Mouse (Mus musculus) embryonic facial prominence, embryonic 11.5 days (tissue): ENCODE results near the gene Vav3. TPM values are rescaled to one million over a fixed set of nuclear protein-coding genes. Genes with fewer than 3 reads are reported as not detected.

Source experiments
- ATAC-seq: fragments of 200-750 bp; cut with Nextera tagmentation; replicated peaks from 2 replicates; pipeline ENCODE4 v1.8.0; 2017; ENCODE audit warnings: low read depth; ENCODE audit not compliant: insufficient number of reproducible peaks, low FRiP score, low TSS enrichment
- DNase-seq: peaks from one replicate; pipeline ENCODE4 v3.0.0-alpha.2; 2015; ENCODE audit warnings: low spot score
- H3K27ac ChIP-seq: fragments of 300-500 bp; sonication (generic); replicated peaks from 2 replicates; pipeline ENCODE4 v1.5.1; 2014; ENCODE audit warnings: mild to moderate bottlenecking, low read depth, low read length, control low read depth
- H3K27me3 ChIP-seq: fragments of 300-500 bp; sonication (generic); 2 replicates; pipeline ENCODE4 v1.6.1; 2014; ENCODE audit warnings: mild to moderate bottlenecking, low read length, moderate library complexity, mixed read lengths; ENCODE audit not compliant: control insufficient read depth, insufficient read depth
- H3K36me3 ChIP-seq: fragments of 300-500 bp; sonication (generic); replicated peaks from 2 replicates; pipeline ENCODE4 v1.6.1; 2014; ENCODE audit warnings: low read depth, mild to moderate bottlenecking, low read length, moderate library complexity, mixed read lengths; ENCODE audit not compliant: control insufficient read depth, insufficient read depth
- H3K4me1 ChIP-seq: fragments of 300-500 bp; sonication (generic); 2 replicates; pipeline ENCODE4 v1.6.1; 2014; ENCODE audit warnings: low read length, mixed read lengths; ENCODE audit not compliant: control insufficient read depth, insufficient read depth
- H3K4me2 ChIP-seq: fragments of 300-500 bp; sonication (generic); 2 replicates; pipeline ENCODE4 v1.6.1; 2014; ENCODE audit warnings: low read depth, mild to moderate bottlenecking, control low read depth, low read length, moderate library complexity
- H3K4me3 ChIP-seq: fragments of 300-500 bp; sonication (generic); 2 replicates; pipeline ENCODE4 v1.5.1; 2014; ENCODE audit warnings: low read depth, low read length, control low read depth
- H3K9ac ChIP-seq: fragments of 300-500 bp; sonication (generic); replicated peaks from 2 replicates; pipeline ENCODE4 v1.6.1; 2014; ENCODE audit warnings: mild to moderate bottlenecking, control low read depth, low read length
- H3K9me3 ChIP-seq: fragments of 300-500 bp; sonication (generic); replicated peaks from 2 replicates; pipeline ENCODE4 v1.6.1; 2016; ENCODE audit warnings: mild to moderate bottlenecking, low read length, inconsistent platforms, mixed read lengths; ENCODE audit not compliant: control insufficient read depth
- WGBS: fragments of 180-500 bp; shearing (Covaris S2); extraction: QIAGEN DNeasy Blood & Tissue Kit; methylation state at CpG from one replicate; pipeline ENCODE4 v1.1.7; 2014; 5-methylcytosine and 5-hydroxymethylcytosine counted together
- polyA plus RNA-seq: library from polyadenylated mRNA; unstranded; fragments of >200 nt; fragmentation: Nextera tagmentation; extraction: Ambion mirVana; gene quantifications from 2 replicates; pipeline ENCODE4 v1.2.1, GENCODE M21; 2014

The Vav3 gene
- polyA plus RNA-seq, 1 experiment from 2014 or later: 7.2 TPM

DNA sequence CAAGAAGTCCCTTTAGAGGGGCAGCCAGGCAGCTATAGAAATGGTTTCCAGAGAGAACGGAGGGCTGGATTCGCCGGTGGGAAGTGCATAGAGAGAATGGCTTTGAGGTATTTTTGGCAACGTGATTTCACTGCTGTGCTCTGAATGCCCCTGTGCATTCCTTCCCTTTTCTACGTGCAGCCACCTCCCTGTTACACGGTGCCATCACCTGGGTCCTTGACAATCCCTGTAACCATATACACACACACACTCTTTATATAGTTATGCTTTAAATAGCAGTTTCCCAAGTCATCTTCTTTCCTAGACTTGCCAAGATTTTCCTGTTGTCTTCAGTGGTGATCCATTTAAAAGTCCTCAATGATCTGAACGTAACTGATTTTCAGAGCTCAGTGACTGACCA is 181.7 kb downstream of the Vav3 start:
- Histone ChIP-seq H3K9ac (no peak overlapping the region), H3K4me2 (no peak overlapping the region), H3K4me3 (no peak overlapping the region), H3K27ac (no peak overlapping the region), H3K4me1 (no peaks in the 10 kb centered on the region), H3K27me3 (no peaks in the 10 kb centered on the region), H3K9me3 (no peaks in the 10 kb centered on the region), H3K36me3 (no peaks in the 10 kb centered on the region; the same call in 1 of the 2 replicates)
- ATAC-seq: no peak
- no peak for DNase-seq
- WGBS: 72% methylated on average over 7 of the region's 7 CpGs

DNA sequence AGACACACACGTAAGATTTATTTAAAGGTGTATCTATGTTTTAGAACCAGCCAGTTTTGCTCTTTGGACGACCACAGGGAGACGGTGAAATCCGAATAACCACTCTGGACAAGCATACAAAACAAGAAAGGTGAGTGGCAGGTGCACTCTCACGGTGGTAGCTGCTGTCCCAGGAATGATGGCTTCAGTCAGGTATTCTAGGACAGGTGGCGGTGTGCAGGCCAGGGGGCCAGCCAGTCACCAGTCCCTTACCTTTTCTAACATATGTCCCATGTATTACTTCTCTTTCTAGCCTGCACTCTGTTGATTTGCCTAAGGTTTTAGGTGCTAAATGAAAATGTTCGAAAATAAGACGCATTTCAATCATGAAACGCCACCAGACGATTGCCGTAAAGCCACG is 185.4 kb downstream of the Vav3 start:
- Histone ChIP-seq H3K27me3 (no peaks in the 10 kb centered on the region), H3K4me3 (no peak overlapping the region), H3K9ac (no peak overlapping the region), H3K4me2 (no peak overlapping the region), H3K27ac (no peak overlapping the region), H3K36me3 (no peaks in the 10 kb centered on the region; the same call in 1 of the 2 replicates), H3K9me3 (no peaks in the 10 kb centered on the region), H3K4me1 (no peaks in the 10 kb centered on the region)
- ATAC-seq: no peak
- no peak for DNase-seq
- 93% methylated on average over 12 of the region's 12 CpGs for WGBS

DNA sequence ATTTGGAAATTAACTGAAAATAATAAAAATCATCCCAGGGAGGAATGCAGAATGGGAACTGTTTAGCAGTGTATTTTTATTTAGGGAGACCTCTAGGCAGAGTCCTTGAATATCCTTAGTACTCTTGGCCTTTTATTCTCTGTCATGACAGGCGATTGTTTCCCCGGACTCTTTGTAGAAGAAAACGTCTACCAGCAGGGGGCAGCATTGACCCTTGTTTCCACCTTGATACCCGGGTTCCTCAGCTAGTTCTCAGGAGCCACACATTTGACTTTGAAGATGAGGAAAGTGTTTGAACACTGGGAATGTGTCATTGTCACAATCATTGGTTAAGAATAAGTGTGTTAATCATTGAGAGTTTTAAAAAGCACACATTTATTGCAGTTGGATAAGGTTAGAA is 185.8 kb downstream of the Vav3 start:
- Histone ChIP-seq H3K36me3 (no peaks in the 10 kb centered on the region; the same call in 1 of the 2 replicates), H3K4me3 (no peak overlapping the region), H3K27me3 (no peaks in the 10 kb centered on the region), H3K27ac (no peak overlapping the region), H3K9me3 (no peaks in the 10 kb centered on the region), H3K9ac (no peak overlapping the region), H3K4me2 (no peak overlapping the region), H3K4me1 (no peaks in the 10 kb centered on the region)
- DNase-seq: peak; percentile 94
- WGBS: 3% methylated on average over 4 of the region's 4 CpGs
- ATAC-seq: no peak

DNA sequence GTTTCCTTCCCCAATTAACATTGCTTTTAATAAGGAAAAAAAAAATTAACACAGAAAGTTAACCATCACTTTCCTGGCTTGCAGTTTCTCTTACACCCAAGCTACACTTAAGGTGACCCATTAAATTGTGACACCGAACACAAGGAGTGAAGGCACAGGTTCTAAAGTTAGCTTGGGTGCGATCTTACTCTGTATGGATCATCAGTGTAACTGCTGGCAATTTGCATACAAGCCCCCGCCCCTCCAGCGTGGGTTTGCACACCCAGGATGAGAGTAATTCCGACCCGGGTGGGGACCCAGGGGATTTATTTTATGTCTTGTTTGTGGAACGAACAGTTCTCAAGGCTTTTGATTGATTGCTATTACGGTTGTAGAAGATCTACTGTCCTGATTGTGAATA is 186.2 kb downstream of the Vav3 start:
- Histone ChIP-seq H3K36me3 (no peaks in the 10 kb centered on the region; the same call in 1 of the 2 replicates), H3K4me1 (no peaks in the 10 kb centered on the region), H3K4me3 (no peak overlapping the region), H3K9ac (no peak overlapping the region), H3K27ac (no peak overlapping the region), H3K9me3 (no peaks in the 10 kb centered on the region), H3K27me3 (no peaks in the 10 kb centered on the region), H3K4me2 (no peak overlapping the region)
- DNase-seq (no peak), ATAC-seq (no peak)
- WGBS: 73% methylated on average over 8 of the region's 8 CpGs

DNA sequence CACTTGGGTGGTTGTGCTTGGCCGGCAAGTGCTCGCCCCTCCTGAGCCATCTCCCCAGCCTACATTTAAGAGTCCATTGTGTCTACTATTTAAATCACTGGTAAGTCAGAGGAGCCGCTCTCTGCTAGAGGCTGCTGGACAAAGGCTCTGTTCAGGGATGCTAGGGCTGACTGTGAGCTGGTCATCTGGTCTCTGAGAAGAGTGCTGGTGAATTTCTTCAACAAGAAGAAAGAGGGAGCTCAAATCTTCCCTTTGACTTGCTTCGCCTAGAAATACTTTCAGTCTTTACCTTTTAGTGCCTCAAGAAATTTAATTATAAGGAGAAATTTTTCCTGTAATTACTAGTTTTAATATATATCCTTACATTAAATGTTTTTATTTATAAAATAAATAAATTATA is 188.2 kb downstream of the Vav3 start:
- H3K27me3 ChIP-seq: no peaks in the 10 kb centered on the region
- no peak overlapping the region for H3K4me3 ChIP-seq
- H3K36me3 ChIP-seq: no peaks in the 10 kb centered on the region
- 57% methylated on average over 4 of the region's 4 CpGs for WGBS
- no peaks in the 10 kb centered on the region for H3K9me3 ChIP-seq
- no peak overlapping the region for H3K4me2 ChIP-seq
- H3K4me1 ChIP-seq: no peaks in the 10 kb centered on the region
- no peak overlapping the region for H3K9ac ChIP-seq
- ATAC-seq (no peak), DNase-seq (no peak)
- no peak overlapping the region for H3K27ac ChIP-seq

DNA sequence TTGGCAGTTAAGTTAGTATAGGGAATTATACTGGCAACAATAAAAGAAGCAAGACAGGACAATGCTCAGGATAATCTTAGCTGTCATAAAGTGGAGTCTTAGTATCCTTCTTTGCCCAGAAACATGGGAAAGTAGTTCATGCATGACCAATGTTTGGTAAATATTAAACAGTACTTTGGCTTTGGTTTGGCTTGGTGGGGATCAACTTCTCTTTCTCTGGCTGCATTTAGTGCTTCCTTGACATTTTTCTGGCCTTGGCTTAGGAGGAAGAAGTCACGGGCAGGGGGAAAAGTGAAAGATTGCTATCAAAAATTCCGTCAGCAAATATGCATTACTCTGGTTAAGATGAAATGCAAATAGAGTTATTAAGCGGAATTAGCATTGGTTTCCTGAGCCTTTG is 197.2 kb downstream of the Vav3 start:
- no peaks in the 10 kb centered on the region for H3K9me3 ChIP-seq
- H3K27ac ChIP-seq: no peak overlapping the region
- H3K4me2 ChIP-seq: no peak overlapping the region
- DNase-seq: no peak
- ATAC-seq: no peak
- H3K4me3 ChIP-seq: no peak overlapping the region
- H3K27me3 ChIP-seq: no peaks in the 10 kb centered on the region
- H3K36me3 ChIP-seq: no peaks in the 10 kb centered on the region
- WGBS: 79% methylated on average over 3 of the region's 3 CpGs
- H3K4me1 ChIP-seq: no peaks in the 10 kb centered on the region
- no peak overlapping the region for H3K9ac ChIP-seq

DNA sequence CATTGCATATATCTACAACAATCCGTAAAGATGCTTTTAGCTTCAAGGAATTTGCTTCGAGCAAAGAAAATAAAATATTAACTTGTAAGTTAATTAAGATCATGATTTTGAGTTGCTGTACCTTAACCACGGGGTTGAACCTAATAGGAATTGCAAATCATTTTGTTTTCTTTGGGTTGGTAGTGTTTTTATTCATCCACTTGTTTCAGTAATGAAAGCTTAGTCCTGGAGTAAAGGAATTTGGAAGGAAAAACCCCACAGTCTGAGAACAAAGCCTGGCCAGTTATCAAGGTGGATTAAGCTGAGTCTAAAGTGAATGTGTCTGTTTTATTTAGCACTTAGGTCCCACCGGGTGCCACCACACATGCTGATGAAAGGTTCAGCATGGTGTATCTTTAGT is 199.6 kb downstream of the Vav3 start:
- Histone ChIP-seq H3K9me3 (no peaks in the 10 kb centered on the region), H3K4me3 (no peak overlapping the region), H3K9ac (no peak overlapping the region), H3K36me3 (no peaks in the 10 kb centered on the region), H3K4me2 (no peak overlapping the region), H3K4me1 (no peaks in the 10 kb centered on the region), H3K27ac (no peak overlapping the region), H3K27me3 (no peaks in the 10 kb centered on the region)
- no peak for DNase-seq
- ATAC-seq: no peak
- WGBS: 50% methylated on average over 4 of the region's 4 CpGs

DNA sequence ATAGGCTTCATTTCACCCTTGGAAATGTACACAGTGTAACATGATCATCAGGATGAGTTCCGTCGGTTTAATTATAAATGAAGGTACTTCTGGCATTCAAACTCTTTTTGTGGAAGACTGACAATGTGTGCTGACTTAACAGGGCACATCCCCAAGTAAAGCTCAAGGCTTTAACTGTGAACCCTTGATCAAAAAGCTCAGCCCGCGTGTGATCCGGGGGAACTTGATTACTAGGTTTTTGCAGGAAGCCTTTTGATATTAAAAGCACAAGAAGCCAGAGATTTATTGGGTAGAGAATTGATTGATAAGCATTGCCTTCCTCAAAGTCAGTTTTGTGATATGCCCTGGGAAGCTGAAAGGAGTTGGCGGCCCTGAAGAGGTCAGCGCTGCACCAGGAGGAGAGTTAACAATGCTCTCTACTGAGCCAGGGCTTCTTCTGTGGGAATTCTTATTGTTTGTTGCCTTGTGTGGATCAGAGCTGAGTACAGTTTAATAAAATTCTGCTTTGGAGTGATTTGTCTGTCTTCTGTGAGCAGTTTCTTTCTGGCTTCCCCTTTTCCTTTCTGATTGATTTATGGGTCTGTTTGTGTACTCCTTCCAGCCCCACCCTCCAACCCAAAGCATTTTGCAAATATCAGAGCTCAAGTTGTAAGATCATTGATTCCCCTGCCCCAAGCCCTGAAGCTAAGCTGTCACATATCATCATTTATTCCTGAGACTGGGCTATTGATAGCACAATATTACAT is 204.2 kb downstream of the Vav3 start:
- H3K4me2 ChIP-seq: no peak overlapping the region
- H3K27me3 ChIP-seq: no peaks in the 10 kb centered on the region
- ATAC-seq (no peak), DNase-seq (no peak)
- no peaks in the 10 kb centered on the region for H3K36me3 ChIP-seq
- WGBS: 69% methylated on average over 7 of the region's 7 CpGs
- no peak overlapping the region for H3K4me3 ChIP-seq
- H3K4me1 ChIP-seq: no peaks in the 10 kb centered on the region
- H3K27ac ChIP-seq: no peak overlapping the region
- no peak overlapping the region for H3K9ac ChIP-seq
- no peaks in the 10 kb centered on the region for H3K9me3 ChIP-seq
